Mouse (Mus musculus) spleen, adult 2 months (tissue): ENCODE data around the gene A730009L09Rik.

ENCODE experiments used
- CTCF ChIP-seq: fragments of 200-500 bp; IDR thresholded peaks from 2 replicates; pipeline ENCODE4 v1.5.1; 2011; ENCODE audit warnings: mild to moderate bottlenecking, inconsistent platforms; ENCODE audit not compliant: insufficient read depth, insufficient read length, insufficient replicate concordance; ENCODE audit errors: extremely low read depth
- POLR2A ChIP-seq: fragments of 200-500 bp; IDR thresholded peaks from 2 replicates; pipeline ENCODE4 v1.6.1; 2011; ENCODE audit warnings: low read depth, low read length, inconsistent platforms

DNA sequence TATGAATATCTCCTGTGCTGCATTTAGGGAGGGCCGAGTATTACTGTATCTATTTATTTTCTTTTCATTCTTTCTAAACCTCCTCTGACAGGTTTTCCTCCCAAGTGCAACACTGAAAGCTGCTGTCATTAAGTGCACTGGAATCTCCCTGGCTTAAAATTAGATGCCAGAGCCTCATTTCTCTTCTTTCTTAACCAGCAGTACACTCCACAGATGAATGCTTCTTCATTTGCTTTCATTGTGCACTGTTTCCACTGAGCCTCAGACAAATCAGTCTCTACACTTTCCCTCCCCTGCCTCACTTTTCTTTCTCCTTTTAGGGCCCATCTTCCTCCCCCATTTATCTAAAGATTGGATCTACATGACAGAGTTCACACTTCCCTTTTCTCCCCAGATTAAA, 44.9 kb upstream of the A730009L09Rik start:
- TF ChIP-seq POLR2A (no peak), CTCF (no peak)
